In genomic region chr12:73111561-73112325, GRCm38 (mm10) we compare ENCODE assay signal across 8 mouse cellular contexts. TPM values are rescaled to one million over a fixed set of nuclear protein-coding genes. Genes with fewer than 3 reads are reported as not detected.
DNase-seq lines count a peak whose midpoint lies in the region; ATAC-seq and TF ChIP-seq lines count a peak whose summit lies in the region.

No protein-coding gene starts in this region.

- H3K27ac ChIP-seq in bone marrow macrophage, adult 2 months (ENCODE audit: insufficient read depth, low read depth, low read length): no peak overlapping the region
- no peak overlapping the region for H3K27ac ChIP-seq in forebrain, embryonic 16.5 days (ENCODE audit: low read length)
- H3K27ac ChIP-seq in hindbrain, postnatal 0 days: no peak overlapping the region; the same call in 1 of the 2 replicates
- no peak overlapping the region for H3K27ac ChIP-seq in liver, embryonic 13.5 days

- H3K4me3 ChIP-seq in bone marrow macrophage, adult 2 months (ENCODE audit: insufficient read depth, low read length): peak overlapping the region; percentile 61
- peak overlapping the region; percentile 65 for H3K4me3 ChIP-seq in forebrain, embryonic 16.5 days (replicated peaks; ENCODE audit: low read length)
- peak overlapping the region; percentile 70 for H3K4me3 ChIP-seq in hindbrain, postnatal 0 days (ENCODE audit: low read length)
- H3K4me3 ChIP-seq in liver, embryonic 13.5 days (replicated peaks): peak overlapping the region; percentile 56

- H3K36me3 ChIP-seq in forebrain, embryonic 16.5 days (ENCODE audit: control insufficient read depth, insufficient read depth): no peaks in the 10 kb centered on the region
- H3K36me3 ChIP-seq in hindbrain, postnatal 0 days (ENCODE audit: insufficient read depth, low read length): no peaks in the 10 kb centered on the region
- no peaks in the 10 kb centered on the region for H3K36me3 ChIP-seq in liver, embryonic 13.5 days

- peak; percentile 41 for ATAC-seq in forebrain, embryonic 16.5 days
- ATAC-seq in hindbrain, postnatal 0 days: peak; percentile 52
- peak; percentile 18; the same call in 1 of the 2 replicates for ATAC-seq in liver, embryonic 13.5 days (ENCODE audit: low read depth)
- no peak for ATAC-seq in activated CD4-positive, CD25-positive, alpha-beta regulatory T cell, adult 4 months

- no peaks in the 10 kb centered on the region for H3K4me1 ChIP-seq in bone marrow macrophage, adult 2 months (ENCODE audit: control insufficient read depth, insufficient read depth, low read length)
- peaks cover 19% of the 10 kb centered on the region for H3K4me1 ChIP-seq in forebrain, embryonic 16.5 days (replicated peaks; ENCODE audit: control insufficient read depth, insufficient read depth, low read length)
- no peaks in the 10 kb centered on the region; the same call in 1 of the 2 replicates for H3K4me1 ChIP-seq in hindbrain, postnatal 0 days (ENCODE audit: insufficient read depth, low read length)
- peaks cover 27% of the 10 kb centered on the region; the same call in 1 of the 2 replicates for H3K4me1 ChIP-seq in liver, embryonic 13.5 days (replicated peaks)

- peaks cover 7% of the 10 kb centered on the region for H3K27me3 ChIP-seq in forebrain, embryonic 16.5 days (replicated peaks; ENCODE audit: control insufficient read depth, insufficient read depth, low read length)
- H3K27me3 ChIP-seq in hindbrain, postnatal 0 days (ENCODE audit: insufficient read depth, low read length): no peaks in the 10 kb centered on the region
- peaks cover 79% of the 10 kb centered on the region for H3K27me3 ChIP-seq in liver, embryonic 13.5 days

- no peaks in the 10 kb centered on the region for H3K9me3 ChIP-seq in forebrain, embryonic 16.5 days (ENCODE audit: control insufficient read depth, low read length)
- no peaks in the 10 kb centered on the region for H3K9me3 ChIP-seq in hindbrain, postnatal 0 days (ENCODE audit: low read length)
- no peaks in the 10 kb centered on the region for H3K9me3 ChIP-seq in liver, embryonic 13.5 days (replicated peaks)

- H3K9ac ChIP-seq in forebrain, embryonic 16.5 days (replicated peaks; ENCODE audit: low read depth, low read length): peak overlapping the region; percentile 63
- H3K9ac ChIP-seq in hindbrain, postnatal 0 days (replicated peaks; ENCODE audit: low read length): peak overlapping the region; percentile 40
- H3K9ac ChIP-seq in liver, embryonic 13.5 days: 0 out of 2 replicates have a peak overlapping the region, but pooled peaks have one; percentile 36

- WGBS in forebrain, embryonic 16.5 days: 0% methylated on average over 43 of the region's 44 CpGs
- whole genome bisulfite sequencing in hindbrain, postnatal 0 days: under 1% methylated on average over 36 of the region's 44 CpGs
- under 1% methylated on average over 42 of the region's 44 CpGs for WGBS in liver, embryonic 13.5 days (ENCODE audit: insufficient replicate concordance)

- DNase-seq in lung, adult 18-20 months: peak; percentile 28 to 42
- DNase-seq in lung, postnatal 25 days (ENCODE audit: low spot score): no peak
- DNase-seq in hindbrain, postnatal 0 days (ENCODE audit: low spot score): peak; percentile 15
- DNase-seq in liver, embryonic 13.5 days: no peak
- peak; percentile 76 for DNase-seq in neural tube, embryonic 10.5 days (ENCODE audit: extremely low spot score, low spot score)

- TF ChIP-seq POLR2A in bone marrow macrophage, adult 2 months (IDR thresholded peaks at IDR 0.05; ENCODE audit: borderline replicate concordance, low read depth, low read length): no peak

- peak overlapping the region; percentile 100 for H3K4me2 ChIP-seq in forebrain, embryonic 16.5 days (ENCODE audit: low read length)
- peak overlapping the region; percentile 99 for H3K4me2 ChIP-seq in hindbrain, postnatal 0 days (ENCODE audit: low read depth, low read length)
- H3K4me2 ChIP-seq in liver, embryonic 13.5 days: peak overlapping the region; percentile 79

- TF ChIP-seq CTCF in bone marrow macrophage, adult 2 months (IDR thresholded peaks at IDR 0.05; ENCODE audit: low read depth, low read length): no peak
- TF ChIP-seq CTCF in hindbrain, postnatal 0 days (IDR thresholded peaks at IDR 0.05; ENCODE audit: low read depth): no peak

RNA-seq across cellular contexts. Expression of gene Six4, which starts 1.5 kb away (rescaled TPM):
- 0.08 TPM in 1 of 2 replicates, not detected in the other for polyA plus RNA-seq in bone marrow macrophage, adult 2 months (2012; ENCODE audit: insufficient read depth, insufficient read length, missing spikeins)
- polyA plus RNA-seq in forebrain, embryonic 16.5 days (2015; fragmentation: Nextera tagmentation; extraction: Ambion mirVana): 0.38 and 0.55 TPM in 2 replicates
- total RNA-seq in hindbrain, postnatal 0 days (2014; rRNA removed): 1.6 and 1.8 TPM in 2 replicates
- polyA plus RNA-seq in hindbrain, postnatal 0 days (2015; fragmentation: Nextera tagmentation; extraction: Ambion mirVana): 0.15 and 0.26 TPM in 2 replicates
- polyA plus RNA-seq in liver, embryonic 13.5 days (2015; fragmentation: Nextera tagmentation; extraction: Ambion mirVana): 0.05 TPM in 2 replicates
- under 1 TPM in 1 of 2 experiments, not detected in 1; 0.34 TPM for polyA plus RNA-seq in activated CD4-positive, CD25-positive, alpha-beta regulatory T cell, adult 4 months (2017; shearing (Covaris generic))

RNA-seq across cellular contexts. Expression of gene Mnat1, which starts 11.8 kb away (rescaled TPM):
- 20.7 and 22.0 TPM in 2 replicates for polyA plus RNA-seq in bone marrow macrophage, adult 2 months (2012; ENCODE audit: insufficient read depth, insufficient read length, missing spikeins)
- 14.5 and 17.3 TPM in 2 replicates for polyA plus RNA-seq in forebrain, embryonic 16.5 days (2015; fragmentation: Nextera tagmentation; extraction: Ambion mirVana)
- total RNA-seq in hindbrain, postnatal 0 days (2014; rRNA removed): 14.6 and 17.4 TPM in 2 replicates
- polyA plus RNA-seq in hindbrain, postnatal 0 days (2015; fragmentation: Nextera tagmentation; extraction: Ambion mirVana): 17.6 and 18.2 TPM in 2 replicates
- 11.9 TPM in 2 replicates for polyA plus RNA-seq in liver, embryonic 13.5 days (2015; fragmentation: Nextera tagmentation; extraction: Ambion mirVana)
- polyA plus RNA-seq in activated CD4-positive, CD25-positive, alpha-beta regulatory T cell, adult 4 months (2017; shearing (Covaris generic)): 10 to 100 TPM; 30.1 to 33.1 TPM

RNA-seq across cellular contexts. Expression of gene Six1, which starts 58.1 kb away (rescaled TPM):
- 0.59 TPM in 1 of 2 replicates, not detected in the other for polyA plus RNA-seq in bone marrow macrophage, adult 2 months (2012; ENCODE audit: insufficient read depth, insufficient read length, missing spikeins)
- 0.46 and 0.97 TPM in 2 replicates for polyA plus RNA-seq in forebrain, embryonic 16.5 days (2015; fragmentation: Nextera tagmentation; extraction: Ambion mirVana)
- total RNA-seq in hindbrain, postnatal 0 days (2014; rRNA removed): 0.22 and 0.47 TPM in 2 replicates
- 0.54 and 0.68 TPM in 2 replicates for polyA plus RNA-seq in hindbrain, postnatal 0 days (2015; fragmentation: Nextera tagmentation; extraction: Ambion mirVana)
- 0.30 and 0.55 TPM in 2 replicates for polyA plus RNA-seq in liver, embryonic 13.5 days (2015; fragmentation: Nextera tagmentation; extraction: Ambion mirVana)
- not detected for polyA plus RNA-seq in activated CD4-positive, CD25-positive, alpha-beta regulatory T cell, adult 4 months (2017; shearing (Covaris generic))

Comparison
In these comparisons a context has a peak if more than half of its experiments do, and no peak if none do; other contexts are left out.
1. DNase-seq: peak in lung, adult 18-20 months (2 of 2), hindbrain, postnatal 0 days (single experiment) and neural tube, embryonic 10.5 days (single experiment); none in lung, postnatal 25 days (single experiment) and liver, embryonic 13.5 days (single experiment).
2. Peak in every context shown above with its lines, with median percentiles within 50 percentile points of each other: H3K4me3 ChIP-seq, H3K4me2 ChIP-seq and H3K9ac ChIP-seq.